27 mouse cellular contexts compared by ENCODE assay signal in the genomic region with DNA sequence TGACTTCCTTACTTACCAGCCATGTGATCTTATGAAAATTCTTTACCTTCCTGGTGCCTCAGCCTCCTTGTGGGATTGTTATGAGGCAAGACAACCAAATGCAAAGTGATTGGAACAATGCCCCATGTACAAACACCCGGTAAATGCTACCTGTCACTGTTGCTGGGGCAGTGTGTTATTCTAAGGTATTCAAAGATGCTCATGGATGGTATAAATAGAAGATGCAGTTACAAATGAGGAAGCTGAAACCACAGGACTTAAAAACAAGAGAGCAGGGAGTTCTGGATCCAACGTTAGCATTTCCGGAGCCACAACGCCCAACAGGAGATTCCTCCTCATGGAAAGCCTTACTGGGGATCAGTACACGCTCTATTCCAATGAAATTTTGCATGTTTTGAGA.
DNase-seq lines count a peak whose midpoint lies in the region; ATAC-seq and TF ChIP-seq lines count a peak whose summit lies in the region.
"Had no signal": no experiment of that assay in that cellular context is flagged by ENCODE, and none has a peak within 500 bp of the region (broad histone marks: within the 10 kb centered on the region; RNA-seq: fewer than 3 reads in every experiment).

No protein-coding gene starts in this region.

- DNase-seq in spleen, postnatal 36 days (ENCODE audit: low spot score in 2 of 2) = peak; percentile 3 to 26
- DNase-seq in spleen, adult 18-20 months = no peak
- peak; percentile 68 for DNase-seq in splenic B cell, adult 2 months (ENCODE audit: low read depth, low spot score)
- DNase-seq in lung, adult 2 months = no peak
- DNase-seq in layer of hippocampus, adult 8-10 months (ENCODE audit: low spot score in 2 of 2) = no peak
- no peak for DNase-seq in frontal cortex, postnatal 25 days (ENCODE audit: low spot score in 2 of 2)
- DNase-seq: adrenal gland, adult 8-10 months; adrenal gland, postnatal 14 days; adrenal gland, postnatal 36 days; cerebellum, adult 11-12 months; cerebellum, adult 2 months; cerebellum, adult 9-11 months; cerebellum, postnatal 14 days; cerebellum, postnatal 36 days; embryo, embryonic 11 days had no signal

- H3K4me3 ChIP-seq in lung, adult 2 months (replicated peaks; ENCODE audit: extremely low read depth, low read depth, low read length) = no peak overlapping the region
- H3K4me3 ChIP-seq: embryonic facial prominence, embryonic 13.5 days; embryonic facial prominence, embryonic 15.5 days; erythroblast, embryonic 14.5 days; forebrain, embryonic 10.5 days; forebrain, embryonic 12.5 days had no signal

- H3K4me1 ChIP-seq in lung, adult 2 months (ENCODE audit: control insufficient read depth, insufficient read depth, low read length) = no peaks in the 10 kb centered on the region
- H3K4me1 ChIP-seq: embryonic facial prominence, embryonic 13.5 days; embryonic facial prominence, embryonic 15.5 days; forebrain, embryonic 10.5 days; forebrain, embryonic 12.5 days had no signal

- no peaks in the 10 kb centered on the region for H3K36me3 ChIP-seq in splenic B cell, adult 2 months (ENCODE audit: control insufficient read depth, insufficient read depth, low read length, poor library complexity, severe bottlenecking)
- H3K36me3 ChIP-seq: embryonic facial prominence, embryonic 13.5 days; embryonic facial prominence, embryonic 15.5 days; forebrain, embryonic 10.5 days; forebrain, embryonic 12.5 days; G1E had no signal

- peak; percentile 67 for ATAC-seq in granulocyte monocyte progenitor cell, adult 5-6 weeks (replicated peaks; ENCODE audit: poor library complexity, severe bottlenecking)
- peak; percentile 31; the same call in 1 of the 2 replicates for ATAC-seq in megakaryocyte progenitor cell, adult 5-6 weeks (replicated peaks; ENCODE audit: poor library complexity)
- ATAC-seq: activated CD4-positive, CD25-positive, alpha-beta regulatory T cell, adult 4 months; forebrain, embryonic 14.5 days; forebrain, embryonic 16.5 days; Patski had no signal

- no peak for TF ChIP-seq POLR2A in lung, adult 2 months (IDR thresholded peaks at IDR 0.05; ENCODE audit: borderline replicate concordance, extremely low read depth, low read depth, low read length)

- H3K27me3 ChIP-seq in splenic B cell, adult 2 months (ENCODE audit: control insufficient read depth, insufficient read depth, low read length, poor library complexity, severe bottlenecking) = no peaks in the 10 kb centered on the region
- H3K27me3 ChIP-seq: embryonic facial prominence, embryonic 13.5 days; embryonic facial prominence, embryonic 15.5 days; forebrain, embryonic 12.5 days; Patski had no signal

- no peak for TF ChIP-seq CTCF in lung, adult 2 months (IDR thresholded peaks at IDR 0.05; ENCODE audit: insufficient read depth, low read length)

- WGBS in lung, adult 2 months = 78% methylated on average over 5 of the region's 5 CpGs

Comparison
In these comparisons a context has a peak if more than half of its experiments do, and no peak if none do; other contexts are left out.
1. DNase-seq: peak in spleen, postnatal 36 days (2 of 2) and splenic B cell, adult 2 months (single experiment); none in spleen, adult 18-20 months (0 of 2), lung, adult 2 months (single experiment), layer of hippocampus, adult 8-10 months (0 of 2) and frontal cortex, postnatal 25 days (0 of 2).